Mouse (Mus musculus) B cell, adult 2 months (primary cell): Measurements from ENCODE around the gene Cacna1e.

Experiments
- DNase-seq, 2 experiments: peaks; one replicate each; pipeline ENCODE4 v3.0.0; 2022

Cacna1e gene

DNA sequence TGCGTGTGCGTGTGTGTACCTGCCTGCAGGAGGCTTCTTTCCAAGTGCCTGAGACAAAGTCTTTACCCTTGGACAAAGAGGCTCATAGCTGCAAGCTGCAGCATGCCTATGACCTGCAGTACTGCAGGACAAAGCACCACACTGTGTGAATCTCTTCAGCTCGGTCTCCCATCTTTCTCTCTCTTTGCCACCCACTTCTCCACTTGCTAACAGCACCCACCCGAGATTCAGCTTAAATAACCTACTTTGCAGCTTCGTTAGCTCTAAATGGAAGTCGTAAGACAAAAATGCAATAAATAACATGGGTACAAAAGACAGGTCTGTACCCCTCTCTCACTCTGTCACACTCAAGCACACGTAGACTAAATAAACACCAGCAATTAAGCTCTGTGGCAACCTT is 268.5 kb downstream of the Cacna1e start:
- no peak for DNase-seq

DNA sequence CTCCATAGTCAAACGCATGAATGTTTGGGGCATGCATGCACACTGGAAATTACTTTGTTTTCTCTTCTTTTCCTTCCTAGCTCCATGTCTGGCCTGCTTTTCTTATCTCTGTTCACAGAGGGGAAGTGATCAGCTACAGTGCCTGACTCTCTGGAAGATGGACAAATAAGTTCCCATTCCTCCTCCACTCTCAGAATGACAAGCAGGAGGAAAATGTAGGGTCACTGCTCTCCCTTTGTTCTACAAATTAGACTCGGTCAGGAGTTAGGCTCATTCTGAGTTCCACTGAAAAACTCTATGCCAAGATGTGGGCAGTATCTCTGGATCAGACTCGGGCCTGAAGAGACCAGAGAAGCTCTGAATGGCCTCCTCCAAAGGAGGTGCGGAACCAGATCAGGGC is 275.8 kb downstream of the Cacna1e start:
- DNase-seq: no peak

DNA sequence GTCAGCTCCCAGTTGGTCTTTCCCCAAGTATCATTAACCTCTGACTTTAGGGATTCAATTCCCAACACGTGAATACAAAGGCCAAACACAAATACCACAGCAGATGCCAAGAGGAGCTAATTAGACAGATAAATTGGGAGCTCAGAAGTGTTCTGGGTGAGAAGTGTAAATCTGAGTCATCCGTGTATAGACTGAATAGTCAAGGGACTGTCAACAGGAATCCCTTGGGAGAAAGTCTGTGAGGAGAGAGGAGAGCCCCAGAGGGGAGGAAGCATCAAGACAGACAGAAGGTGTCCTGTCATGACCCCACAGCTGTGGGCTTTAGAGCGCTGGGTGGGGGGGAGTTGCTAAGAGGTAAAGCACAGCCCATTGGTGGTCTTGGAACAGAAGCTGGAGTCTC is 276.9 kb downstream of the Cacna1e start:
- no peak for DNase-seq

DNA sequence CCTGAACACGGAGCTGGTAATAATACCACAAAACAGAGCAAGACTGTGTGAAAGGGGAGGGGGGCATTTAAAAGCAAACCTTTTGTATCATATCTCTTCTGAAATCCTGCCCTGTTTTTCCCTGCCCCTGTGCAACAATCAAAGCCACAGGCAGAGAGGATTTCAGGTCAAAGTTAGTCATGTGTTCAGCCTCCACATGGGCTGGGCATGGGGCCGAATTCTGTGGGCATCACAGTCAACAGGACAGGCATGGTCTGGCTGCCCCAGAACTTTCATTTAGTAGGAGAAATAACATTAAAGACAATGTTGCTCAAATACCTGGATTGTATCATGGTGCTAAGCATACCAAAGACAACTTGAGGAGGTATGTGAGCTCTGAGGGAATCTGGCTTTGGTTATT is 278.7 kb downstream of the Cacna1e start:
- DNase-seq: no peak

DNA sequence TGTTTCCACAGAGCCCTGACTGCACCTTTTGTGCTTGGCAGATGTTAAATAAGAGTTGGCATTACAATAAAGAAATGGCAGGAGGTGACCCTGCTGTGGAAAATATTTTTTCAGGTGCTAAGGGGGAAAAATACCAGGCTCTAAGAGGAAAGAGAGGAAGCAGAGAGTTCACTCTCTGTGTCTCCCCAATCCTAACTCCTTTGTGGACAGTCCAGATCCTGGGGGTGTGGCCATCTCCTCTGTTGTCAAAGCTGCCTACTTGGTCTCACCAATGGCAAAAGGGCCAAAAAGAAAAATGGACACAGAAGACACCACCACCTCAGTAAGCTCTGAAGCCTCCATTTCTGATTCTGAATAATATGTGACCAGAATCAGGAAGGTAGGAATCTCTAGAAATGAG is 280.5 kb downstream of the Cacna1e start:
- no peak for DNase-seq

DNA sequence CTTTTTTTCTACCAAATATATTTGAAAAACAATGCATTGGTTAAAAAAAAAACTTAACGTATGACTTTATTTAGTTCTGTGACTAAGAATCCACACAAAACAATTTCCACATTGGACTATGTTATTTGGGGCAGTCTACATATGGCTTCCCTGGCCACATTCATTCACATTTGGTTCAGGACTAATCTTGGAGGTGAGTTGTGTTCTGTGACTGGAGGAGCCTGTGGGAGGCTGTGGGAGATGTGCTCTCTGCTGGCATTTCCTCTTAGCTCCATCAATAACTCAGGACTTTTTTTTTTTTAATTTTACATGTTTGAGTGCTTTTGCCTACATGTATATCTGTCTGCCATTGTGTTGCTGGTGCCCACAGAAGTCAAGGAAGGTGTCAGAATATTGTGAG is 281.8 kb downstream of the Cacna1e start:
- no peak for DNase-seq

DNA sequence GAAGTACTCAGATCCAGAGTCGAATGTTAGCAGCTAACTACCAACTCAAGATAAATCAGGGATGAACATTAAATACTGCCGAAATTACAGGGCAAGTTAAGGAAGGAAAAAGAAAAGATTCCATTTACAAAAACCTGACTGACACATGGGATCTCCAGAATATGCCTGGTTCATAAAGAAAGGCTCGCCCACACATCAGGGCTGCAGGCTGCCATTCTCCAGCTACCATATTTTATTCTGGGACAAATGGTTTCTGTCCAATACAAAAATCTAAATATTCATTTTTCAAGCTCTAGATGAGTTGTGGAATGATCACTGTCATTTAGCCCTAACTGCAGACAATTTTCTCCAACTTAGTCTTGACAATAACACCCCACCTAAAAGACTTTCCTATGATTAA is 301.8 kb downstream of the Cacna1e start:
- DNase-seq: no peak

DNA sequence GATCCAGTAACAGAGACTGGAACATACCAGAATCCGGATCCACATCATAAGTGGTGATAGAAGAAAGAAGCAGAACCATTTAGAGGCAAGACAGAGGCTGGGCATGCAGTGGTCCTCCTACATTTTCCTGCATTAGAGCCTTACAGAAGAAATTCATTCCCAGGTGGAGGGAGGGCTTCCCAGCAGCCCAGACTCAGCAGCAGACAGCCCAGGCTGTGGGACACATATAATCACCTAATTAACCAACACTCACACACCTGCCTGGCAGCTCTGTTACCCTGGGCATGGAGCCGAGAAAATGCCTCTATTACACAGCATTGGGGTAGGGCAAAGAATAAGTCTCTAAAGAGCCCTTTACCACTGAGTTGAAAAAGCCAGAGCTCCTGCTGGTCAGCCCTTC is 304.4 kb downstream of the Cacna1e start:
- no peak for DNase-seq

DNA sequence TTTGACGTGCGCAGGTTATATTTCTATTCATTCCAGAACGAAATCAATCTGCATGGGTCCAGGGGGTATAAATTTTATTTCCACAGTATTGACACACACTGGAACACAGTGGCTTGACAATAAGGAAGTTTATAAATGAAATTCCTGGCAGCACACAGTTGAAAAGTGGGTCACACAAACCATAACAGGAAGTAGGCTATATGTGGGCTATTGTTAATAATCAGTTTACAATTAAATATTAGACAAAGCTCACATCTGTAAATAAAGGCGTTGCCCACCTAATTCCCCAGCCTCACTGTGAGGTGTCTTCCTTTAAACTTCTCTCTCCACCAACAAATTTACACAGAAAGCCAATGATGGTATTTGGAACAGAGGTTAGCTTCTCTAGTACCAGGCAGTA is 305.6 kb downstream of the Cacna1e start:
- DNase-seq: no peak

DNA sequence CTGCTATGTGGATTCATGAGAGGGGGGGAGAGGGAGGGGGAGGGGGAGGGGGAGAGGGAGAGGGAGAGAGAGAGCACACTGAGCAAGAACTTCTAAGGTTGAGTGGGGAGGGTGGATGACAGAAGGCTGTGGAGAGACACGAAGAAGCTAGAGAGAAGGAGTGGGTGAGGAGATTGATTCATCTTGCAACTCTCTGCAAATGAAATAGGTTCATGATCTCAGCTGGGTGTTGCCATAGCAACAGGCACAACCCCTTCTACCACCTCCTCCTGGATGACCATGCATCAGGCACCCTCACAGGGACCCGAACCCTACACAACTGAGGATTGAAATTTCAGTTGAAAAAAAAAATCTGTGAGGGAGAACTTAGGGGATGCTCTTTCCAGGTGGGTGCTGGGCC is 307.9 kb downstream of the Cacna1e start:
- DNase-seq: no peak

DNA sequence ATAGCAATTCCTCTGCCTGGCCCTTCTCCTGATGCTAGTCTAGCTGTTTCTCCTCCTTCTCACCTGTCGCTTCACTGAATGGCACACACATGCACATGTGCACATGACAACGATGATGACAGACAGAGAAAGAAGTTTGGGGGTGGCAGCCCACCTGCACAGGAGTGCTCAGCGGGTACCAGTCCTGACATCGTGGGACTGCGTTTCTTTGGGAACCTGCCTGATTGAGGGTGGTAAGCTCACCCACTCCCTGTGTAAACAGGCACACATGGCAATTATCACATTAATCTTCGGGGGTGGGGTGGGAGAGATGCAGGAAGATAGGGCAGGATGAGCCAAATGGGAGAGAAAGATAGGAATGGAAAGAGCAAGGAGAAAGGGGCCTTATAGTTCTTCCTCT is 318.3 kb downstream of the Cacna1e start:
- no peak for DNase-seq

DNA sequence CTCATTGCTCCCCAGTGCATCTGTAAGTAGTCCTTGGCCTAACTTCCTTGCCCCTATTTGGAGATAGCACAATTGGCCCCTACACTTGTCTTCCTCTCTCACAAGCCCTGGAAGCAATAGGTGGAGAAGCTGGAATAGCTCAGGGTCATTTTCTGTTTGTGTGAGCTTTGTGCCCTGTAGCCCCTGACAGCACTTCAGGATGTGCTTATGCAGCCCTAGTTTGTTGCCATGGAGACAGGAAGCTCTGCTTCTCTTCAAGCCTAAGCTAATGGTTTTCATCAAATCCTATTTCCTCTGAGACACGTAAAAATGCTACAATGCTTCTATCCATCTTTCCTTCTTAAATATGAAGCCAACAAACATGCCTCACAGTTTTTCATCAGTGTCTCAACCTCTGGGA is 328.5 kb downstream of the Cacna1e start:
- DNase-seq: no peak

DNA sequence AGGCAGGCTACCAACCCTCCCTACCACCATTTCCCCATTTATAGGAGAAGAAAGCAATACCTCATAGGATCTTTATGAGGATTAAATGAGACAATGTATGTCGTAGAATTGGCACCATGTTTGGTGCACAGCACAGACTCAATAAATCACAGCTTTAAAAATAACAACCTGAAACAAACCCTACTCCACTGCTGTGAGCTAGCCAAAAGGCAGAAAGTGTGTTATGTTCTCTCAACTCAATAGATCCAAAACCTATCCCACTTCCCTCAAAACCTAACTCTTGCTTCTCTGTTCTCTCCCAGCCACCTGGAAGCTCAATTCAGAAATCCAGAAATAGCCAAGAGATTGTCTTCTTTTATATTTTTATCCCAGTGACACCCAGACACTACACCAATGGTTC is 331.2 kb downstream of the Cacna1e start:
- DNase-seq: no peak

DNA sequence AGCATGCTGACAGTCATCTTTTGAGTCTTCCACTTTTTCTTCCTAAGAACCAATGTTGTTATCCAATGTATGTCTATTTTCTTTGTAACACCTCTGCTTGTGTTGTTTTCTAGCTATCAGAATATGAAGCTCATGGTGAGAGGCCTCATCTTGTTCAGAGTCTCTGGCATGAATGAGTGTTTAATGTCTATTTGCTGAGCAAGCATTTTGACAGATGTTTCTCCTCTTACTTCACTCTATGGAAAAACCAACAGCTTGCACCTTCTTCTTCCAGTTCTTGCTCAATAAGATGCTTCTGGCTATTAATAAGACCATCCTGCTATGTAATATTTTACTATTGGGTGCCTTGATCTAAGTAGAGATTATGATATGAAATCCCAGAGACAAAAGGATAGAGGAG is 346.9 kb downstream of the Cacna1e start:
- no peak for DNase-seq

DNA sequence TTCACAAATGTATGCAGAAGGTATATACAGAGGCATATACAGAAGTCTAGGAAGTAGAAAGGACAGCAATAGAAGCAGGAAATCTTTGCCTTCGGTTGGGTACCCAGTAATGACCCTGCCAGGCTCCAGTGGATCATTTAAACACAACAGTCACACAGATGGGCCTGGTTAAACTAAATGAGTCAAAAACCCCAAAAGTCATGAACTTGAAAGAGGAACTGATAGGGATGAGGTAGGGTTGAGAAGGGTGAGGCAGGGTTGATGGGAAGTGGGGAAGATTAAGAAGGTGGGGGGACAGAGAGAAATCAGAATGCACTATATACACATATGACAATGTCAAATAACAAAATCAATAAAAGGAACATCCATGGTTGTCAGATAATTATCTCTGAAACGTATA is 347.5 kb downstream of the Cacna1e start:
- no peak for DNase-seq

DNA sequence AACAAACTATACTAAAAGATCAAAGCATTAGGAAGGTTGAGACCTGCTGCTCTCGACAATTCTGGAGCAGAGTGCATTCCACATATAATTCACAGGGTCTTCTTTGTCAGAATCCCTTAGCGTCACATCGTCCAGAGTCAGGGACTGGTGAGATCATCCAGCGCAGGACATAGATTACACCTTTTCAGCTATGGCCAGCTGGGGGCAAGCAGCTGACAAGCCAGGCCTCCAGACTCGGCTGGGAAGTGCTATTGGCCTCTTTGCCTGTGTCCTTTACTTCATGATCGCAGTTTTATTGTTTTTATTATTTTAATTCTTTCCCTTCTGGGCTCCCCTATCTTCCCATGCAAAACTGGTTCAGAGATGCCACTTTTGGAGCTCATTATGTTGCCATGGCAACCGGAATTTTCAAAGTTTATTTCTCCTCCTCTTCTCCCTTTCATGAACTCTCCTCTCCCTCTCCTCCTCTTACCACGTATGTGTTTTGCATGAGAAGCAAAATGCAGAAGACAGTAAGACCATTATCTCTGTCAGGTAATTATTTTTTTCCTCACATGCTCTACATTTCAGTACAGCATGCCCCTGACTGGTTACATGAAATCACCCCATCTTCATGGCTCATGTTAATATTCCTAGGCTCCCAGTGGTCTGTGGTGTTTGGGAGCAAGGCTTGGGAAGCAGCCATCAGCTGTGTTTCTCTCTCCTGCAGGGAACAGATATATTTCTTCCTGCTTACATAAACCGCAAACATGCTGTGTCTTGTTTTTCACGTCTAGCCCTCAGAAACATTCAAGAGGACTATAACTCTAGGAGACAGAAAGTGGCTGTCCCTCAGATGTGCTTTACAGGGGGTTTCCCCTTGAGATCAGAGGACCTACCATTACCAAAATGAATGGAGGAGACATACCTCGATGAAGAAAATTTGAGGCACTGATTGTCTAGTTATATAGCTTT is 351.0 kb downstream of the Cacna1e start:
- DNase-seq: no peak

DNA sequence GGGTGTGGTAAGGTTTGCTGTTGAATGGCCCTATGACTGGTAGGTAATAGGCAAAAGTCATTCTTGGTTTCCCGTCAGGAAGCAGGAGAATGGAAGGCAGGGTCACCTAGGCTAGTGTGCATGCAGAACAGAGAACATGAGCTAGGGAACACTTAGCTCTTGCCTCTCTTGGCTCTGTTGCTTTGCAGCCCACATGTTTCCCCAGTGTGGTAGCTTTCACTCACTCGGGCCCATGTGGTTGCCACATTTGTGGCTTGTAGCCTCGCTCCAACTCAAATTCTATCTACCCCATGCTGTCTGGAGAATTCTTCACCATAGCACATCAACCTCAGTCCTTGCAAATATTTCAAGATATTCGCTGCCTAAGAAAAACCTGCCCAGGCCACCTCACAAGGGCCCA is 354.6 kb downstream of the Cacna1e start:
- DNase-seq: no peak

DNA sequence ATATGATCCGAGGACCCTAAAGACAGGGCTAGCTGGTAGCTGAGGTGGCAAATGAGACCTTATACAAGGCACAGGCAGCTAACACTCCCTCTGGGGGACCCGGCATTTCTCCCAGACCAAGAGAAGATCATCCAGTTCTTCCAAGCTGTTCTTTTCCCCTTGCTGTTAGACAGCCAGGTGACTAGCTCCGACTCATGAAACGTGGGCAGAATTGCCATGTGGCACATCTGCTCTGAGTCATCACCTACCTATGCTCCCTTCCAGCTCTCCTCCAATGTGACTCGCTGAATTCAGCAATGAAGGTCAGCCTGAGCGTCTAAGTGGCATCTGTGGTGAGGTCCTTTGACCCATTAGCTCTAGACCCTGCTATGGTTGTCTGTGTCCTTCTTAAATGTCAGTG is 355.5 kb downstream of the Cacna1e start:
- DNase-seq: no peak

DNA sequence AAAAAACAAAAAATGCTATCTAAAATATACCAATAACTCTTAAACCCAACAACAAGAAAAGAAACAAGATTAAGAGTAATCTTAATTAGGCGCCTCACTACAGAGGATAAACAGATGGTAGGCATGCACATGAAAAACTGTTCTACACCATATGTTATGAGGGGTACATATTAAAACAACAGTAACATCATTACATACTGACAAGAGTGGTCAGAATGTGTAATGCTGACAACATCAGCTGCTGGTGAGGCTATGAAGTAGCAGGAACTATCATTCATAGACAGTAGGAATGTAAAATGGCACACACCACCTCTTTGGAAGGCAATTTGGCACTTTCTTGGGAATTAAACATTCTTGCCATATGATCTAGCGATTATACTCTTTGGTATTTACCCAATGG is 363.6 kb downstream of the Cacna1e start:
- no peak for DNase-seq

DNA sequence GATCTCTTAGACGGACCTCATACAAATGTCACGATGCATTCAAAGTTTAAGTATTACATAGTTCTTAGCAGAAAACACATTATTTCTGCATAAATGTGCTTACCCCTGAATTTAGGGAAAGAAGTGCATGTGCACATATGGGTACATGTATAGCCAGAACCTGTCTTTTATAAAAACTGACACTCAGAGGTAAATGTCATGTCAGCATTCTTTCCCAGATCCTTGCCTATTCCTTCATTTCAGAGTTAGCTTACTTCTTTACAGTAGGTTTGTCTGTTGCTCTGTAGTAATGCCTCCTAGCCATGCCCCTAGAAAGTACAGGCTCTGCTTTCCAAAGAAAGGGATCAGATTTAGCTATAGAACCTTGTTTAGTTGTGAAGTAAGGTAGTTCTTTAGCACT is 369.0 kb downstream of the Cacna1e start:
- no peak for DNase-seq

DNA sequence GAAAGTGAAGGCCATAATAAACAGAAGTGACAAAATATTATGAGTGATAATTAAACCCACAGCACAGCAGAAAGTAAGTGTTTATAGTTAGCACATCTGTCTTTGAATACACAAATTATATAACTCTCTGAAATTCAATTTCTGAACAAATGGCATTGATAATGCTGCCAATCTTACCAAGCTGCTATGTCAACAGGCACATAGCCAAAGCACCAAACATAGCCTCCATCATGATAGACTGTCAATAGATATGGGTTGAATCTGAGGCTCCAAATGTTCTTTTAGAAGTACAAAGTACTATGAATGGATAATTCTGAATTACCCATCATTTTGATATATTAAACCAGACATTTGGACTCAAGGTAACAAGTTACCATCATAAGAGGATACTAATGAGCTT is 372.6 kb downstream of the Cacna1e start:
- DNase-seq: no peak

DNA sequence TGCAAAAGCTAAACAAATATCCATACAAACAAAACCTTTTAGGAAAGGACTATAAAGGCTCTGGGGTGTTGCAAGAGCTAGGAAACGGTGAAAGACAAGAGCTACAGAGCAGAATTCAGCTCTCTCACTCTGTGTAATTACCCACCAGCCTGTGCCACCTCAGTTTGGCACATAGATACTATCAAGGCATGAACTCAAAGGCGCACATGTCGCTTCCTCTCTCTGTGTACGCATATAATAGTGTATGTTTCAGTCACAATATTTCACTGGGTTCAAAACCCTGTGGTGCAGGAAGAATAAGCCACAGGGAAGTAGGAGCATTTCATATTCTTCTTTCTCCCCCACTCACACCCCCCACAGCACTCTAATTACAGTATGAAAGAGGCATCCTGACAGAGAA is 380.3 kb downstream of the Cacna1e start:
- no peak for DNase-seq

DNA sequence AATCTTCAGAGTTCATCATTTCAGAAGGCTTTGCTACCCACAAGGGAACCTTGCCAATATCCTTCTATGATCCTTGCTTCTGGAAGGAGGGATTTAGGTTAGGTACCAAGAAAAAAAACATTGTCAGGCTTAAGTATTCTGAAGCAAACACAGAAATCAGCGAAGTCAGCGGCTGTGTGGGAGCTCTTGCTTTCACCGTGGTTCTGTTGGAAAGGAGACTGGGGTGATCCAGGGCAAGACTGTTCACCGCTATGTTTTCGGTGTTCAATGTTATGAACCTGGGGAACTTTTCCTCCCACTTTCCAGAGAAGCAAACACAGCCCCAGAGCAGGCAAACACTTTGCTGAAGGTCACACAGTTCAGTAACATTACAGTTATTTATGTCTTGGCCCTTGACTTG is 383.4 kb downstream of the Cacna1e start:
- no peak for DNase-seq

DNA sequence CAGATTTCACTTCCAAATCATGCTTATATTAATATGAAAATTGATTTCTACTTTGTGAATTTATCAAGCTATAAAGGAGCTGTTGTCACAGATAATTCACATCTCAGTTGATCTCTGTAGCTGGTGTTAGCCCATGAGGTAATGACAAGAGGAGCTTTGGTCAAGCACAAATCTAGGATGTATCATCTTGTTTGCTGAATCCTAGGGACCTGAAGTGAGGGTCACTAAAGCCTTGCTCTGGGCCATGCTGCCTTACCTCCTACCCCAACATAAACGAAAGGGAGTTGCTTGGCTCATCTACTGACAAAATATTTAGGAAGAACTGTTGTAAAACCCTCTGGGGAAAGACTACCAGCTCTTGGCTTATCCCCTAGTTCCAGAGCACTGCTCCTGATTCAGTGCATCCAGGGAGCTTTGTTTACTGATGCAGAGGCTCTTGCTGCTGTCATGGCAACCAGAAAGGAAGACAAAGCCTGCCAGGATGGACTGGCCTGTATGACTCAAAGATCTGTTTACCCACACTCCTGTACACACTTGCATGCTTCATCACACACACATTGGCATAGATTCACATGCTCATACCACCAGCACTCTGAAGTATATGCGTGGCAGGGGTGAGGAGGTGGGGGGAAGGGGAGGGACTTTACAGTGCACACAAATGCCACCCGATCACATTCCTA is 384.0 kb downstream of the Cacna1e start:
- no peak for DNase-seq

DNA sequence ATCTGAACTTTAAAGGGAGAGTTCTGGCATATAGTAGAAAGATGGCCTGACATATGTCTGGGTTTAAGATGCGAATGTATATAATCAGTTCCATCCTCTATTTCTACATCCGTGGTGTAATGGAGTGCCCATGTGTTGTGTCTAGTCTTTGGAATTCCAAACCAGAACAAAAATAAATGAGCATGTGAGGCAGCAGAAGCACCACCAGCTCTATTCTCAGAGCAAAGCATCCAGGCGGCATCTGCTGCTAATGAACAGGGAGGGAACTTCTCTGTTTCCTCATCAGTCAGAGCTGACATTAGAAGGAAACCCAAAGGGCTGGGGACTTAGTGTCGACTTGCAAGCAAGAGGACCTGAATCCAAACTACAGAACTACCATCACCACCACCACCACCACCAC is 385.5 kb downstream of the Cacna1e start:
- DNase-seq: no peak
